Mouse (Mus musculus) liver, embryonic 11.5 days (tissue): ENCODE data around the gene Hdac7. TPM values are rescaled to one million over a fixed set of nuclear protein-coding genes. Genes with fewer than 3 reads are reported as not detected.

Experiments used
- ATAC-seq: fragments of 200-750 bp; cut with Nextera tagmentation; replicated peaks from 2 replicates; pipeline ENCODE4 v1.8.0; 2017; ENCODE audit warnings: moderate number of reproducible peaks, mild to moderate bottlenecking, moderate TSS enrichment, moderate library complexity; ENCODE audit not compliant: low FRiP score
- DNase-seq: peaks from one replicate; pipeline ENCODE4 v3.0.0-alpha.2; 2017; ENCODE audit warnings: low spot score
- H3K27ac ChIP-seq: fragments of 300-500 bp; sonication (generic); 2 replicates; pipeline ENCODE4 v1.5.1; 2014; ENCODE audit warnings: mild to moderate bottlenecking, low read depth, low read length, control low read depth
- H3K27me3 ChIP-seq: fragments of 300-500 bp; sonication (generic); replicated peaks from 2 replicates; pipeline ENCODE4 v1.6.1; 2014; ENCODE audit warnings: low read length, mixed read lengths; ENCODE audit not compliant: control insufficient read depth, insufficient read depth
- H3K36me3 ChIP-seq: fragments of 300-500 bp; sonication (generic); 2 replicates; pipeline ENCODE4 v1.6.1; 2014; ENCODE audit warnings: mild to moderate bottlenecking, low read length, moderate library complexity, mixed read lengths; ENCODE audit not compliant: control insufficient read depth, insufficient read depth
- H3K4me1 ChIP-seq: fragments of 300-500 bp; sonication (generic); replicated peaks from 2 replicates; pipeline ENCODE4 v1.6.1; 2014; ENCODE audit warnings: low read length, mixed read lengths; ENCODE audit not compliant: control insufficient read depth, insufficient read depth
- H3K4me2 ChIP-seq: fragments of 300-500 bp; sonication (generic); 2 replicates; pipeline ENCODE4 v1.6.1; 2014; ENCODE audit warnings: mild to moderate bottlenecking, control low read depth, moderate library complexity
- H3K4me3 ChIP-seq: fragments of 300-500 bp; sonication (generic); 2 replicates; pipeline ENCODE4 v1.5.1; 2014; ENCODE audit warnings: low read depth, low read length, control low read depth
- H3K9ac ChIP-seq: fragments of 300-500 bp; sonication (generic); 2 replicates; pipeline ENCODE4 v1.6.1; 2014; ENCODE audit warnings: low read depth, low read length, control low read depth
- H3K9me3 ChIP-seq: fragments of 300-500 bp; sonication (generic); 2 replicates; pipeline ENCODE4 v1.6.1; 2016; ENCODE audit warnings: low read length, inconsistent platforms, mixed read lengths; ENCODE audit not compliant: control insufficient read depth
- WGBS: fragments of 180-500 bp; shearing (Covaris S2); extraction: QIAGEN DNeasy Blood & Tissue Kit; methylation state at CpG from one replicate; pipeline ENCODE4 v1.1.7; 2014; 5-methylcytosine and 5-hydroxymethylcytosine counted together
- polyA plus RNA-seq: library from polyadenylated mRNA; unstranded; fragments of >200 nt; fragmentation: Nextera tagmentation; extraction: Ambion mirVana; gene quantifications from 2 replicates; pipeline ENCODE4 v1.2.1, GENCODE M21; 2014

Hdac7 gene
- polyA plus RNA-seq, 1 experiment from 2014 or later = 33.5 TPM

DNA sequence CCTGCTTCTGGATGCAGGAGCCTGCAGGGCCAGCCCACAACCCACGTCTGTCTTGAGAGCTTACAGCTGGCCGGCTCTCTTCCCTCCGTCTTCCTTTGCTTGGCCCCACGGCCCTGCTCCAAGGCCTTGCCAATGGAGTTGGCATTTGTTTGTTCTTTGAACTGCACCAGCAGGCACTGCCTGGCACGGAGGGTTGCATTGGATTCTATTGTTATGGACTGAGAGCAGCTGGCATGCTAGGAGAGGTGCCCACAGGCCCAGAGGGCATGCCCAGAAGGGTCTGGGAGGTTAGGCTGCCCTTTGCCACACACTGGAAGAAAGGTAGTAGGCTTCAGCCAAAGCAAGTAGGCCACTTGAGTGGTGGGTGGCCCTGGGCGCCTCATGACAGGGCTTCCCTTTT lies 55.5 kb downstream of the Hdac7 start:
- peaks cover 33% of the 10 kb centered on the region for H3K4me1 ChIP-seq
- no peak overlapping the region for H3K4me3 ChIP-seq
- H3K27me3 ChIP-seq = no peaks in the 10 kb centered on the region
- H3K9ac ChIP-seq = no peak overlapping the region
- ATAC-seq (no peak), DNase-seq (no peak)
- H3K9me3 ChIP-seq = no peaks in the 10 kb centered on the region
- 0 out of 2 replicates have a peak overlapping the region, but pooled peaks have one; percentile 45 for H3K27ac ChIP-seq
- peaks cover 18% of the 10 kb centered on the region; the same call in 1 of the 2 replicates for H3K36me3 ChIP-seq
- H3K4me2 ChIP-seq = no peak overlapping the region; the same call in 1 of the 2 replicates
- WGBS = 62% methylated on average over 6 of the region's 6 CpGs

DNA sequence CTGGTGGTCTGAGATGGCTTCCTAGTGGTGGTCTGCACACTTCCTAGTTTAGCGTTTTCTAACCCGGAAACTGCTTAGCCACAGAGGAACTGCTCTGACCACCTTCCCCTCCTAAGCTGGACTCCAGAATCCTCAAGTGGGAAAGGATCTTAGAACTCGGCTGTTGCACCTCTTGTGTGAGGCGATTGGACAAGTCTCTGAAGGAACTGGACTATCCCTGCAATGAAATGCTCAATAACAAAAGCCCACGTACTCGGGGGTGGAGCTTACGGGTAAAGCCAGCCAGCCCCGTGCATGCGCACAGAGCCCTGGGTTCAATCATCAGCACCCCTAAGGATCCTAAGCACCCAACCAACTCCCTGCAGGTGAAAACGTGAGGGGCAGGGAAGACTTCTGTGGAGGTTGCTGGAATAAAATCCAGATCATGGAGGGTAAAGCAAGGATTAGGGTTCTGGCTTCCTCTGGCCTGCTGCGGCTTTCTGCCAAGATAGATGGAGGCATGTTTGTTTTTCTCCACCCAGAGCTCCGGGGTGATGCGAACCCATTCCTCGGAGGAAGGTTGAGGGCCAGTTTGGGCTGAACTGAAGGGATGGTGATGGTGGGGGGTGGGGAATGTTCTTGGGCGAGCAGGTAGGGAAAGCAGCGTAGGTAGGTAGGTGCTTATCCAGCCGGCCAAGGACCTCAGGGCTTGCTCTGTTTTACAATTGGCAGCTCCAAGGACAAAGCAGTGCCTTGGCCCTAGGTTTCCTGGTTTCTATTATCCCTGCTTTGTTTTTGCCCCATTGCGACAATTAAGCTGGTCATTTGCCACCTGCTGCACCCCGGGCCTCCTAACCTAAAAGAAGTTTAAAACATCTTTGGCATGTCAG lies 56.3 kb downstream of the Hdac7 start:
- Histone ChIP-seq H3K4me3 (no peak overlapping the region), H3K9ac (peak overlapping the region; percentile 3; the same call in 1 of the 2 replicates), H3K4me2 (peak overlapping the region; percentile 89), H3K27ac (peak overlapping the region; percentile 91), H3K27me3 (no peaks in the 10 kb centered on the region), H3K9me3 (no peaks in the 10 kb centered on the region), H3K4me1 (peaks cover 34% of the 10 kb centered on the region), H3K36me3 (peaks cover 10% of the 10 kb centered on the region; the same call in 1 of the 2 replicates)
- no peak for DNase-seq
- 66% methylated on average over 19 of the region's 19 CpGs for WGBS
- no peak for ATAC-seq

DNA sequence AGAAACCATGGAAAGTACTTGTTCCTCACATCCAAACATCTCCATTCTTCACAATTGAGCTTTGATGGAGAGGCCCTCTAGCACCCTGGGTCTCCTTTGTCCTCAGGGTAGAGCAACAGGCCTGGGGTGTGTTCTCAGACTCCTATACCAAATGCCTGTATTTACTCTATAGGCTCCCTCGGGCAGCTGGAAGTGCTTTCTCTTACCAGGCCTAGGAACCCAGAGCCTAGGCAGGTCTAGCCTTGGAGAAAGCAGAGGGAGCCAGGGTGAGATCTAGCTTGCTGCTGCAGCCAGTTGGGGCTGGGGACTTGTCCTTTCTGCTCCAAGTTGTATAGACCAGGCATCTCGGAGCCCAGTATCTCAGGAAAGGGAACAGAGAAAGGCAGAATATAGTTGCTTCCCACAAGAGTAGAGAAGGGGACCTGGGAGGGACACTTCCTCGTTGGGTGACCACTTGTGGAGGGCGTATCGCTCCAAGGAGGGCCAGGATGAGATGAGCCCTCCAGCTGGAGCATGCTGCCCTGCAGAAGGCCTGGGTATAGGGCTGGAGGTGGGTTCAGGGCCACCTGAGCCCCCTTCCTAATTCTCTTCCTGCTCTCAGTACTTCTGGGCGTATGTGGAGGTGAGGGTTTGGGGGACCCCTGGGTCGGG lies 57.0 kb downstream of the Hdac7 start:
- Histone ChIP-seq H3K27ac (peak overlapping the region; percentile 91), H3K4me3 (peak overlapping the region; percentile 94), H3K9ac (peak overlapping the region; percentile 3; the same call in 1 of the 2 replicates), H3K9me3 (no peaks in the 10 kb centered on the region), H3K36me3 (peaks cover 3% of the 10 kb centered on the region; the same call in 1 of the 2 replicates), H3K27me3 (peaks cover 4% of the 10 kb centered on the region), H3K4me1 (peaks cover 39% of the 10 kb centered on the region), H3K4me2 (peak overlapping the region; percentile 89)
- 54% methylated on average over 7 of the region's 7 CpGs for WGBS
- ATAC-seq = no peak
- DNase-seq = no peak

DNA sequence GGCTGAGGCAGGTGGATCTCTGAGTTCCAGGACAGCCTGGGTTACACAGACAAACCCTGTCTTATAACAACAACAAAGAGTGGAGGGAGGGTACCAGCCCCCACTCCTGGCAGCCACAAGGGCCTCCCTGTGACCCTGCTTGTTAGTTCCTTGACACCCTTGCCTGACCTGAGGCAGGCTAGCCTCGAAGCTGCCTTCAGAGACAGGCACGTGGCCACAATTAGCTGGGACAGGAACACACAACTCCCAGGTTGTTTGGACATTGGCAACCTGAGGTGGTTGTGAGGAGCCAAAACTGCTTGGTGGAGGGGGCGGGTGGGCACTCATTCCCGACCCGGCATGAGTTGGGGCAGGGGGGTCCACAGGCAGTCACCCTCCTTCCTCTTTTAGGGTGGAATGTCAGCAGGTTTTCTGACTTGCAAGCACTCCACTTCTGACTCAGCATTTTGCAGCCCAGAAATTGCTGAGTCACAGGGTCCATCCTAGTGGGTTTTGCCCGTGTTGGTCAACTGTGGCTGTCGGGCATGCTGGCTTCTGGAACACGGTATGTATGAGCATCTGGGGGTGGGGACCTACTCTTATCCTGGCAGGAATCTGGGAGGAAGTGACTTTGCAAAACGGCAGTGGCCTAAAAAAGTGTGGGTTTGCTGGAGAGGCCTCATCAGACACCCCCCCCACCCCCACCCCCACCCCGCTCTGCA lies 57.7 kb downstream of the Hdac7 start:
- peak overlapping the region; percentile 57 for H3K9ac ChIP-seq
- H3K4me1 ChIP-seq = peaks cover 42% of the 10 kb centered on the region
- ATAC-seq (0 out of 2 replicates have a peak, but pooled peaks have one; percentile 6), DNase-seq (peak; percentile 66)
- peaks cover 2% of the 10 kb centered on the region; the same call in 1 of the 2 replicates for H3K36me3 ChIP-seq
- peak overlapping the region; percentile 94 for H3K4me3 ChIP-seq
- H3K27me3 ChIP-seq = peaks cover 5% of the 10 kb centered on the region
- H3K4me2 ChIP-seq = peak overlapping the region; percentile 89
- H3K9me3 ChIP-seq = no peaks in the 10 kb centered on the region
- WGBS = 43% methylated on average over 10 of the region's 10 CpGs
- peak overlapping the region; percentile 91 for H3K27ac ChIP-seq

DNA sequence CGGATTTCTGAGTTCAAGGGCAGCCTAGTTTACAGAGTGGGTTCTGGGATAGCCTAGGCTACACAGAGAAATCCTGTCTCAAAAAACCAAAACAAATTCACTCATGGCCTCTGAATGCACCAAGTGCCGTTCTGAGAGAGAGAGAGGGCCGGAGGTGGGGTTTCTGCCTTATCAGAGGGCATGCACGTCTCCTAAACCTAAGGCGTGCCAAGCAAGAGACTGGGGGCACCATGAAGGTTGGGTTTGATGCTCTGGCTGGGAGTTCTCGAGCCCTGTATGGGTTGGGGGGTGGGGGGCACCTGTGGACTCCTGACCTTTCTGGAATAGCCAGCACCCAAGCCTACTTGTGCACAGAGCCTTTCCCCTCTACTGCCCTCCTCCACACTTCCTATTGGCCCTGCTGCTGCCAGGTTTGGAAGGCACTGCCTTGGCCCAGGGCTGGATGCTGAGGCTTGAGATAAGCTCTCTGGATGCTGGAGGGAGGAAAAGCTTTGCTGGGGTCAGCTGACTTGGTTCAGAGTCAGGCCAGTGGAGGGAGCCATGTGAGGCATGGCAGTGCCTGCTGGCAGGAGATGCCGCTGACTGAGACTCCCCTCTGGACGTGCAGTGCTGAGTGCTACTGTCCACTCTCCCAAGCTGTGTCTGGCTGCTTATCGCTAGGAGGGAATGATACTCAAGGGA lies 58.4 kb downstream of the Hdac7 start:
- peaks cover 42% of the 10 kb centered on the region for H3K4me1 ChIP-seq
- DNase-seq (no peak), ATAC-seq (peak; percentile 59)
- peak overlapping the region; percentile 94 for H3K4me3 ChIP-seq
- H3K4me2 ChIP-seq = peak overlapping the region; percentile 89
- H3K36me3 ChIP-seq = no peaks in the 10 kb centered on the region; the same call in 1 of the 2 replicates
- H3K9me3 ChIP-seq = no peaks in the 10 kb centered on the region
- peak overlapping the region; percentile 57 for H3K9ac ChIP-seq
- H3K27me3 ChIP-seq = peaks cover 5% of the 10 kb centered on the region
- H3K27ac ChIP-seq = peak overlapping the region; percentile 91
- WGBS = 50% methylated on average over 9 of the region's 9 CpGs

DNA sequence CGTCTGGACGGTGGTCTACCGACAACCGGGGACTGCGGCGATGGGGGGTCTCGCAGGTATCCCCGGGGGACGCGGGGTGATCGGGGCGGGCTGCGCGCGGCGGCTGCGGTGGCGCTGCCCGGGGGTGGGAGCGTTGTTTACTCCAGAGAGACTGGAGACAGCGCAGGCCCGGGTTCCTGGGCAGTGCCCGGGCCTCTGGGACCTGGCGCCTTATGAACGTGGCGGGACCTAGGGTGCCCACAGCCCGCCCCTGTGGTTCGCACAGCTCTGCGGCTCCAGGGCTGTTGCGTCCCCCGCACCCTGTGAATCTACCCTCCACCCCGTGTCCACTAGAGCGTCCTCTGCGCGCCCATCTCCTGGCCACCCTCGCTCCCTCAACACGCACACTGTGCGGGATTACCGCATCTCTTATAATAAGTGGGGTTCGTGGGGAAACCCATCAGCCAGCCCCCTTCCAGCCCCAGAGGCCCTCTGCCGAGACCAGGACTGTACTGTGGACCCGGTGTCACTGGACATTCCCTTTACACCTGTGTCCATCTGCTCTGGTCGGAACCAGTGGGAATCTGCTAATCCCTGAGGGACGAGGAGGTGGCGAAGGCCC lies 59.6 kb downstream of the Hdac7 start:
- H3K4me2 ChIP-seq = peak overlapping the region; percentile 89
- H3K36me3 ChIP-seq = no peaks in the 10 kb centered on the region
- peak overlapping the region; percentile 94 for H3K9ac ChIP-seq
- ATAC-seq = peak; percentile 46
- H3K27me3 ChIP-seq = peaks cover 5% of the 10 kb centered on the region
- 7% methylated on average over 45 of the region's 45 CpGs for whole genome bisulfite sequencing
- H3K27ac ChIP-seq = peak overlapping the region; percentile 69
- H3K9me3 ChIP-seq = no peaks in the 10 kb centered on the region
- no peak for DNase-seq
- H3K4me3 ChIP-seq = peak overlapping the region; percentile 94
- peaks cover 42% of the 10 kb centered on the region for H3K4me1 ChIP-seq

DNA sequence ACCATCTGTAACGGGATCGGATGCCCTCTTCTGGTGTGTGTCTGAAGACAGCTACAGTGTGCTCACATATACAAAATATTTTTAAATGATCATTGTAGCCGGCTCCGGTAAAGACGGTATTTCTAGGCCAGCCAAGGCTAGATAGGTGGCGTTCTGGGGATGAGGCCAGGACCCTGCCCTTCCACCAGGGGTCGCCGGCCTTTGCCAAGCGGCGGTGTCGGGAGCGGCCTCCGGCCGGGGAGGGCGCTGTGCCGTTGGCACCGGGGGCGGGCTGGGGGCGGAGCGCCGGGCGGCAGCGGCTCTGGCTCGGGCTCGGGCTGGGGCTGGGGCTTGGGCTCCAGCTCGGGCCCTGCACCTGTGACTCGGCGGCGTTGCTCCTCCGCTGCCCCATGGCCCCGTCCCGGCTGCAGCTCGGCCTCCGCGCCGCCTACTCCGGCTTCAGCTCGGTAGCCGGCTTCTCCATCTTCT lies 60.2 kb downstream of the Hdac7 start:
- H3K9me3 ChIP-seq = no peaks in the 10 kb centered on the region
- 4% methylated on average over 33 of the region's 39 CpGs for WGBS
- DNase-seq (peak; percentile 89), ATAC-seq (peak; percentile 83)
- H3K27ac ChIP-seq = peak overlapping the region; percentile 69
- H3K4me3 ChIP-seq = peak overlapping the region; percentile 94
- H3K4me1 ChIP-seq = peaks cover 42% of the 10 kb centered on the region
- no peaks in the 10 kb centered on the region for H3K36me3 ChIP-seq
- peak overlapping the region; percentile 89 for H3K4me2 ChIP-seq
- H3K9ac ChIP-seq = peak overlapping the region; percentile 94
- peaks cover 5% of the 10 kb centered on the region for H3K27me3 ChIP-seq
